Mouse (Mus musculus): Measurements from ENCODE around the gene Slc8a1.

Slc8a1 gene

DNA sequence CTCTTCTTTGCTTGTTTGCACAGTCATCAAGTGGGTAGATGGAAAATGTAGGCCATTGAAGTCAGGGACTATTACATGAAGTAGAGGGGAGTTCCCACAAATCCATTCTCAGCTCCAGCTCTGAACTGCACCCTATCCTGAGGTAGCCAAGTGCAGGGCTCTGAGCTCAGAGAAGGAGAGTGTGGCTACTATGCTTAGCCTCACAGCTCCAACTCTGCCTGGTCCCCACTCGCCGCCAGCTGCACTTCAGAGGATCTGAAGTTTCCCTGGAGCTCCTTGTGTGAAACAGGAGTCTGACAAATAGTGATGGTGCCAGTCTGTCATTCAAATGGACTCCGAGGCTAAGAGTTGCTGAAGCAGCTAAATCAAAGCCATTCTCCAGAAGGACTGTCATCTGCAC, 282.9 kb downstream of the Slc8a1 start:
- DNase-seq (ENCODE audit: extremely low read depth, insufficient read length, low spot score): no peak

GRCm38 (mm10) chr17:81441463-81441862, 296.7 kb downstream of the Slc8a1 start, which contains the start of gene Gm11096:
Gm11096 (plus strand) TSS chr17:81441763.
- DNase-seq (ENCODE audit: extremely low read depth, insufficient read length, low spot score): no peak

- no peak for DNase-seq (ENCODE audit: extremely low read depth, insufficient read length, low spot score)
These were observed 305.0 kb downstream of the Slc8a1 start for GRCm38 (mm10) chr17:81433148-81433547.

- no peak for DNase-seq (ENCODE audit: extremely low read depth, insufficient read length, low spot score)
These were observed 305.4 kb downstream of the Slc8a1 start for GRCm38 (mm10) chr17:81432733-81433132.

GRCm38 (mm10) chr17:81427245-81427644, 310.9 kb downstream of the Slc8a1 start:
- DNase-seq (ENCODE audit: extremely low read depth, insufficient read length, low spot score): no peak

DNA sequence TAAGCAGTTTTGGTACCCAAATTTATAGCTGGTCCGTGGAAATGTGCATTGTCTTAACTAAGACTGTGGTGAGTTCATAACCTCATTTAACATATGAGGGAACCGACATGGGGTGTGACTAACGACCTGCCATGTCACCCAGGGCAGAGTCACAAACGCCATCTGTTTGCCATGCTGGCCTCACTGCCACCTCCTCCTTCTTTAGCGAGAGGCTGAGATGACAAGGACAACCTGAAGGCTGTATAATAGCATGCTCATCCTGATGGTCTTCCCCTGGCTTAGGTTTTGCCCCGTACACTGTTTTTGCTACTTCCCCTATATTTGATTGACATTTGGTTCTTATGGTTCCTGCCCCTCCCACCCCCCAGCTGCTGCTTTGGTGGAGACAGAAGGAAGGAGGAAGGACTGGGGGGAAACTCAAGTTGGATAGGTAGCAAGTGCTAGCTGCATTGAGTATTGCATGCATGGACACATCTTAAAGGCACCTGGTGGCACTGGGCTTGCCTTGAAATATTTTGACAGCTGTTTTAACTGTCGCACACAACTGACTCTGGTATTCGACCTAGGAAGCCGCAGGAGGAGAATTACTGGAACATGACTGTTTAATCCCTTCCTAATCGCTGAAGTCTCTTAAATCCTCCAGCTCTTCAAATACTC, 313.8 kb downstream of the Slc8a1 start:
- no peak for DNase-seq (ENCODE audit: extremely low read depth, insufficient read length, low spot score)

DNA sequence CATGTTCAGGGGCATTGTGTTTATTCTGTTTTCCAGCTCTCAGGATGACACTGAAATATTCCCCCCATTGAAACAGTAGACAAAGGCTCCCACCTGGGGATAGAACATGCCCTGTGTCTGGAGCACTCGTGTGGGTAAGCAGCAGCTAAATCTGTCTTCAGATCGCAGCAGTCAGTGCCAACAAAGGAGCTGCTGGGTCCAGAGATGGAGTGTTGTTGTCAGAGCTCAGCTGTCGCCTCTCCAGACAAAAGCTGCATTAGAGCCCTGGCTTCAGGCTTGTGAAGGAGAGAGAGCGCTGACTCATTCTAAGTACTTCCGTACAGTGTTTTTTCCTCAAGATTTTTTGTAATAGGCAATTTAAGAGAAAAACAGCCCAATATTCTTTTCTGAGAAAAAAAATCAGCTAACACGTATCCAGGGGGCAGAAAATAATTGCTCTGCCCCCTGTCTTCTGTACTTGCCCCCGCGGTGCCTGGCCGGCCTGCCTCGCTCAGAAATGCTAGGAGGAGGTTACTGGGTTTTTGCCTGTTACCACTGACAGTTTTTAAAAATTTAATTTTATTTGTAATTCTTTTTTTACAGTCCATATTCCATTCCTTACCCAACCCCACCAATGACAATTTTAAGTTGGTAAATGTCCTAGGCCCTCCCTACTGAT, 318.2 kb downstream of the Slc8a1 start:
- DNase-seq (ENCODE audit: extremely low read depth, insufficient read length, low spot score): no peak

DNA sequence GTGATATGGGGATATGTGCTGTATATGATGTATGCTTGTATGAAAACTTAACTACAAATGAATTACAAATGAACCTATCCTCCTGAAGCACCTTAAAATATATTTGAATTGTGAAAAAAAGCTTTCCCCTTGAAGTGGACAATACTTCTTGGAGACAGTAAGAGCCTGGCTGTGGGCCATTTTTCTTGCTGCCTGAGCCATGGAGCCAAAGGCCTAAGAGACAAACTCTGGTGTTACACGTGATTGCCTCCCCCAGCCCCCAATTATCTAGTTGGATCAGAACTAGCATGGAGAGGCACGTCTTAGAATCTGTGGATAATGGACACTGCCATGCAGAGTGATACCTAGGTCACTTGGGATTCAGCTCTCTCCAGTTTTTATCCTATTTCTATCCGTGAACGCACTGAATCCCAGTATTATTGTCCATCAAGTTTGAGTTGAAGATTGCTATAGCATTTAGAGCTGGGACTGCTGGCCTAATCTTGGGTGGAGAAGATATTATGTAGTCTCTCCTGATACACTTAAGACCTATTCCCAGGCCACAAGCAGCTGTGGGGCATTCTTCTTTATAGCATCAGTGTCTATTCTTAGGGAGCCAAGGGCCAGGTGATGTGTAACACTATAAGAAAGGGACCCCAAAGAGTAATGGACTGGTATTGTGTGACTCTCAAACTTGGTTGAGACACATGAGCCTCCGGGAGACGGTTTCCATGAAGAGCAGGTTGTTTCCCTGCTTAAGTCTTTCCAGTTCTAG, 321.6 kb downstream of the Slc8a1 start:
- no peak for DNase-seq (ENCODE audit: extremely low read depth, insufficient read length, low spot score)

DNA sequence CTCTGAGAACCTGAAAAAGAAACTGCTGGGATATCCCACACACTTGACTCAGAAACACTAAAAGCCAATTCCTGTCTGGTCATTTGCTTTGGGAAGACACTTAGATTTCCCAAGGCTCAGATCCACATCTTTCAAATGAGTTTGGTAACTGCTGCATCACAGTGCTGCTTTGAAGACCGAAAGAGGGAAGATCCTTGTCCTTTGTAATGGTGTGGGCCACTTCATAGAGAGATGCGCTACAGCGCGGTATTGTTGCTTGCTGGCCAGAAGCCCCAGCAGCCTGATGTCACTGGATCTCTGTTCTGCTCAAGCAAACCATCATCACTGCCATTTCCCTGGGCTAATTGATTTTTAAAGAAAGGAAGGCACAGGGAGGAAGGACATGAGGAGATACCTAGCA, 325.4 kb downstream of the Slc8a1 start:
- DNase-seq (ENCODE audit: extremely low read depth, insufficient read length, low spot score): no peak

DNA sequence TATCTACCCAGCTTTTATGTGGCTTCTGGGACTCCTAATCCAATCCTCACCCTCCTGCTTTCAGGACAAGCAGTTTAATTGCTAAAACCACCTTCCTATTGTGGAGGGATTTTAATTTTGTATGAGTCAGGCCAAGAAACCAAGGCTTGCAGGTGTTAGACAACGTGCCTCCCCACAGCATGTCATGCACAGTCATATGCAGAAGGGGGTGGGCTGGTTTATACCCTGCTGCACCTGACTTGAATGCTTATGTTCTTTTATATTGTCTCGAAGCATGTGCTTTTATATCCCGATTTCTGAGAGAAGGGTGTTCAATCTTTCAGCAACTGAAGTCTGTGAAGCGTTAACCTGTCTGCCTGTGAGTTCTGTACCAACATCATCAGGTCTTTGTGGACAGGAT, 334.0 kb downstream of the Slc8a1 start:
- DNase-seq (ENCODE audit: extremely low read depth, insufficient read length, low spot score): no peak

DNA sequence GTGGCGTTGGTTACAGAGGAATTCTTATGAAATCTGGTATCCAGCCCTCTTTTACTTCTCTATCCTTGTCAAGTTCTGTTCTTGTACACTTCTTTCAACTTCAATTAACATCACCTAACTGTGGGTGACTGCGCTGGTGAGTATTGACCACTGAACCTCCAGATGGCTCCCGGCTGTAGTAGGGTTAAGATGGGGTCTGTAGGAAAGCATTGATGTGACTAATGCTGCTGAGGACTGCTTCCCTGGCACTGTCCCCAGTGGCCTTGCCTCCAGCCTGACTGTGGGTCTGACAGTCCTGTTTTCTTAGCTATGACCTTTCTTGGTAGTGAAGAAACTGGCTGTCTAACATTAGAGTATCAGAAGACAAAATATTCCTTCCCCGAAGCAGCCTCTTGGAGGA, 335.1 kb downstream of the Slc8a1 start:
- DNase-seq (ENCODE audit: extremely low read depth, insufficient read length, low spot score): no peak

- peak; percentile 6 for DNase-seq (ENCODE audit: extremely low read depth, insufficient read length, low spot score)
These were observed 335.5 kb downstream of the Slc8a1 start for GRCm38 (mm10) chr17:81402636-81403035.

- no peak for DNase-seq (ENCODE audit: extremely low read depth, insufficient read length, low spot score)
These were observed 337.8 kb downstream of the Slc8a1 start for GRCm38 (mm10) chr17:81400377-81400776.

DNA sequence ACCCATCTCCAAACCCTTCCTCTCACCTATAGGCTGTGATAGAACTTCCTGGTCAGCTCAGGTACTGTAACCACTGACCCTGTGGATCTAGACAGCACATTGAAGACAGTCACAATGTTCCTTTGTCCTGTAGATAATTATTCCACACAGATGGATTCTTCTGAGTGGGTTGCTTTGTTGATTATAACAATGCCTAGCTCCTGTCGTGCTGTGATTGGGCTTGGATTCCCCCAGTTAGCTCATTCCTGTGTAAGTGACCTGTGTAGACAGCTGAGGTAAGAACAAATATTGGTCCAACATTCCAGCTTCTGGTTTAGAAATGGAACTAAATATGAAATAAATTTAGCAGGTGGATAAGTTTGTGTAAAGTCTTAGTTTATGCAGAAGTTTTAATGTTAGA, 340.7 kb downstream of the Slc8a1 start:
- DNase-seq (ENCODE audit: extremely low read depth, insufficient read length, low spot score): no peak

DNA sequence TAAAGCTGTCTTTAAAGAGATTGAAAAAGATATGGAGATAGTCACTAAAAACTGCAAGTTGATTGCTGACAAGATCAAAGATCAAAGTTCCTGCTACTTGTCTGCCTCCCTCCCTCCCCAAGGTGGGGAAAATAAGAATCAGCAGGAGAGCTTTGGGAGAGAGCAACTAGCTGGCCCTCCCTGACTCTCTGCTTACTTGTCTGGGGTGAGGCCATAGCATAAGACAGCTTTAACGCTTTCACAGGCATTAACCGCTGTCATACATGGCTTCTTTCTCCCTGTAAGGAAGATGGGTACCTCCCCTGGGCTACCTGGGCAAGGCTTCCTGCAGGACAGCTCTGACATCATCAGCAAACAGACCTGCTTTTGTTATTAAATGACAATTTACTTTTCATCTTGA, 344.1 kb downstream of the Slc8a1 start:
- no peak for DNase-seq (ENCODE audit: extremely low read depth, insufficient read length, low spot score)

GRCm38 (mm10) chr17:81393040-81393439, 345.1 kb downstream of the Slc8a1 start:
- no peak for DNase-seq (ENCODE audit: extremely low read depth, insufficient read length, low spot score)

GRCm38 (mm10) chr17:81391478-81391877, 346.7 kb downstream of the Slc8a1 start:
- no peak for DNase-seq (ENCODE audit: extremely low read depth, insufficient read length, low spot score)

GRCm38 (mm10) chr17:81390790-81391189, 347.4 kb downstream of the Slc8a1 start:
- no peak for DNase-seq (ENCODE audit: extremely low read depth, insufficient read length, low spot score)

GRCm38 (mm10) chr17:81386118-81386517, 352.1 kb downstream of the Slc8a1 start:
- no peak for DNase-seq (ENCODE audit: extremely low read depth, insufficient read length, low spot score)

GRCm38 (mm10) chr17:81385476-81385875, 352.7 kb downstream of the Slc8a1 start:
- no peak for DNase-seq (ENCODE audit: extremely low read depth, insufficient read length, low spot score)

- DNase-seq (ENCODE audit: extremely low read depth, insufficient read length, low spot score): no peak
These were observed 354.7 kb downstream of the Slc8a1 start for GRCm38 (mm10) chr17:81383461-81383860.

DNA sequence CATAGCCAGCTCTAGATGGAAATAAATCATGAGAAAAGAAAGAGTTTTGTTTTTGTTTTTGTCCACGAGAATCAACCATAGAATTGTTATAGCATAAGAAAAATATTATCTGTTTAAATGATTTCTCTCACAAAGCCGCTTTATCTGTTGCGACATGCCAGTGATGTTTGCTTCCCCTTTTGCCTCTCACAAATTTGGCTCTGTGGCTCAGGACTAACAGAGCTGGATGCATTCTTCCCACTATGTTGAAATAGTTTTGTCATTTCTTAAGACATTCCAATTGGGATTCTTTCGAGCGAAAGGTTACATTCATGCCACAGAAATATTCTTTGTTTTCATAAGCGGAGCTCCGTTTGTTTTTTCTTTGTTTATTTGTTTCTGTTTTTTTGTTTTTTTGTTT, 359.7 kb downstream of the Slc8a1 start:
- DNase-seq (ENCODE audit: extremely low read depth, insufficient read length, low spot score): no peak

Measured in 3134 (cell line).